Mouse (Mus musculus) C2C12 (cell line): Measurements from ENCODE around the gene Hoxa1.

Experiments
- CEBPB ChIP-seq: IDR thresholded peaks from one replicate; pipeline ENCODE4 v1.6.1; 2011; ENCODE audit warnings: low read depth, mild to moderate bottlenecking, control low read depth, moderate library complexity
- CTCF ChIP-seq: IDR thresholded peaks from one replicate; pipeline ENCODE4 v1.5.1; 2011; ENCODE audit not compliant: control insufficient read depth, insufficient read depth, insufficient read length
- FOSL1 ChIP-seq: IDR thresholded peaks from one replicate; pipeline ENCODE4 v1.8.0; 2011; ENCODE audit warnings: mild to moderate bottlenecking, low read length; ENCODE audit not compliant: poor library complexity, insufficient read depth, severe bottlenecking
- MAX ChIP-seq: IDR thresholded peaks from one replicate; pipeline ENCODE4 v1.6.1; 2011; ENCODE audit warnings: mild to moderate bottlenecking, control low read depth
- MYOD1 ChIP-seq: IDR thresholded peaks from one replicate; pipeline ENCODE4 v1.6.1; 2011; ENCODE audit warnings: low read depth; ENCODE audit not compliant: control insufficient read depth, insufficient read length
- MYOG ChIP-seq: IDR thresholded peaks from one replicate; pipeline ENCODE4 v1.6.1; 2011; ENCODE audit not compliant: control insufficient read depth, insufficient read length; ENCODE audit errors: extremely low read depth
- USF1 ChIP-seq: IDR thresholded peaks from one replicate; pipeline ENCODE4 v1.6.1; 2011; ENCODE audit warnings: low read depth, mild to moderate bottlenecking, control low read depth, moderate library complexity

DNA sequence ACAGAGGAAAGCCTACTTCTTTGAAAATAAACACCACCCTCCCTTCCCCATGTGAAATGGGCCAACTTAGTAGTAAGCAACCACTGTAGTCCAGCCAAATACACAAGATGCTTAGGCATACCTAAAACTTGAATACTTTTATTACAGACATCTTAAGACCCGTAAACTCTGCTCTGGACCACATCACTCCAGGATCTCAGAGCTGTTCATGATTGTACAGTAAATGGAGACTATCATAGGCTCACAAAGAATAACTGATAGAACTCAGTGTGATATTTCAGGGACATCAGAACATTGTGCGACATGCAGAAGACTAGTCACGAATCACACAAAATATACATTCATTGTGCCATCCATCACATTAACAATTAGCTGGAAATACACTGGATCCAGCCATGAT is 2.6 kb downstream of the Hoxa1 start:
- TF ChIP-seq CTCF (no peak), USF1 (no peak), CEBPB (no peak), MYOD1 (no peak), MAX (no peak), MYOG (no peak), FOSL1 (no peak)
